In the genomic region with DNA sequence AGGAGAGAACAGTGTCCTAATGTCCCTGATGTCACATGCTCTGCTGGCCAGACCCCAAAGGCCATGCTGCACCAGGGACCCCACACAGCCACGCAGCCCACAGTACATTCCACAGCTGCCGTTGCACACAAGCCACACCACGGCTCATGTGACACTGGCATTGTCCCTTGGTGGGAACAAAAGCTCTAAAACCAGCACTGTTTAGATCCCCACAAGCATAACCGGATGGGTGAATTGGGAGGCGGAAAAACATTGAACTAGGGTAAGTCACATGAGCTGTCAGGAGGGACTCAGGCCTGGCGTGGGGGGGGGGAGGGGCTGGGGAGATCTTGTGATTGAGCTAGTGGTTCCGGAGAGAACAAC, we compare ENCODE assay signal across 8 mouse cellular contexts. TPM values are rescaled to one million over a fixed set of nuclear protein-coding genes. Genes with fewer than 3 reads are reported as not detected.
DNase-seq lines count a peak whose midpoint lies in the region; ATAC-seq lines count a peak whose summit lies in the region.

No protein-coding gene starts in this region.

- DNase-seq in midbrain, embryonic 10.5 days (ENCODE audit: low spot score), result no peak
- DNase-seq in induced T-regulatory cell, adult 2 months (ENCODE audit: low read depth), result peak; percentile 27
- no peak for DNase-seq in ovary, adult 18-20 months (ENCODE audit: low spot score)
- no peak for DNase-seq in adrenal gland, adult 2 months

- H3K9ac ChIP-seq in midbrain, embryonic 15.5 days, result no peak overlapping the region
- no peak overlapping the region for H3K9ac ChIP-seq in forebrain, embryonic 12.5 days

- peaks cover 28% of the 10 kb centered on the region for H3K4me1 ChIP-seq in midbrain, embryonic 10.5 days
- peaks cover 22% of the 10 kb centered on the region for H3K4me1 ChIP-seq in midbrain, embryonic 15.5 days
- H3K4me1 ChIP-seq in forebrain, embryonic 12.5 days, result peaks cover 26% of the 10 kb centered on the region

- H3K4me2 ChIP-seq in midbrain, embryonic 15.5 days, result no peak overlapping the region
- no peak overlapping the region for H3K4me2 ChIP-seq in forebrain, embryonic 12.5 days

- WGBS in midbrain, embryonic 10.5 days, result 54% methylated on average over 7 of the region's 7 CpGs
- WGBS in midbrain, embryonic 15.5 days, result 19% methylated on average over 7 of the region's 7 CpGs
- WGBS in forebrain, embryonic 12.5 days, result 33% methylated on average over 7 of the region's 7 CpGs

- peaks cover 12% of the 10 kb centered on the region for H3K36me3 ChIP-seq in midbrain, embryonic 10.5 days
- no peaks in the 10 kb centered on the region for H3K36me3 ChIP-seq in midbrain, embryonic 15.5 days (replicated peaks)
- peaks cover 5% of the 10 kb centered on the region; the same call in 1 of the 2 replicates for H3K36me3 ChIP-seq in forebrain, embryonic 12.5 days (replicated peaks)

- no peaks in the 10 kb centered on the region for H3K27me3 ChIP-seq in midbrain, embryonic 10.5 days (ENCODE audit: low read depth, poor library complexity, severe bottlenecking)
- no peaks in the 10 kb centered on the region for H3K27me3 ChIP-seq in midbrain, embryonic 15.5 days (replicated peaks)
- H3K27me3 ChIP-seq in forebrain, embryonic 12.5 days, result no peaks in the 10 kb centered on the region

- peak overlapping the region; percentile 63 for H3K27ac ChIP-seq in midbrain, embryonic 10.5 days (replicated peaks)
- no peak overlapping the region for H3K27ac ChIP-seq in midbrain, embryonic 15.5 days
- H3K27ac ChIP-seq in forebrain, embryonic 12.5 days, result no peak overlapping the region

- H3K9me3 ChIP-seq in midbrain, embryonic 10.5 days (replicated peaks), result no peaks in the 10 kb centered on the region
- H3K9me3 ChIP-seq in midbrain, embryonic 15.5 days, result no peaks in the 10 kb centered on the region
- H3K9me3 ChIP-seq in forebrain, embryonic 12.5 days, result no peaks in the 10 kb centered on the region

- no peak for ATAC-seq in midbrain, embryonic 15.5 days (replicated peaks)
- ATAC-seq in forebrain, embryonic 12.5 days (ENCODE audit: low FRiP score), result peak; percentile 36; the same call in 1 of the 2 replicates
- peak; percentile 25 for ATAC-seq in megakaryocyte progenitor cell, adult 5-6 weeks (replicated peaks; ENCODE audit: poor library complexity)
- no peak for ATAC-seq in erythroid progenitor cell, adult 5-6 weeks (replicated peaks; ENCODE audit: low FRiP score, poor library complexity, severe bottlenecking)

- no peak overlapping the region for H3K4me3 ChIP-seq in midbrain, embryonic 10.5 days
- no peak overlapping the region for H3K4me3 ChIP-seq in midbrain, embryonic 15.5 days
- no peak overlapping the region for H3K4me3 ChIP-seq in forebrain, embryonic 12.5 days (replicated peaks)

RNA-seq across cellular contexts. Expression of a gene that starts 17.5 kb away (rescaled TPM):
- polyA plus RNA-seq in midbrain, embryonic 10.5 days (2016; fragmentation: Nextera tagmentation; extraction: Ambion mirVana), result 13.3 and 16.8 TPM in 2 replicates
- polyA plus RNA-seq in midbrain, embryonic 15.5 days (2015; fragmentation: Nextera tagmentation; extraction: Ambion mirVana), result 25.0 and 25.8 TPM in 2 replicates
- polyA plus RNA-seq in forebrain, embryonic 12.5 days (2016; fragmentation: Nextera tagmentation; extraction: Ambion mirVana), result 24.1 and 24.9 TPM in 2 replicates
- 25.0 and 26.5 TPM in 2 replicates for total RNA-seq in megakaryocyte progenitor cell, adult 5-6 weeks (2015)
- total RNA-seq in megakaryocyte progenitor cell, adult 5-6 weeks (2017), result 37.6 and 45.7 TPM in 2 replicates
- total RNA-seq in erythroid progenitor cell, adult 5-6 weeks (2015; ENCODE audit: low replicate concordance), result 7.9 and 10.1 TPM in 2 replicates
- total RNA-seq in erythroid progenitor cell, adult 5-6 weeks (2017; ENCODE audit: low replicate concordance), result 5.5 and 10.0 TPM in 2 replicates
- 10 to 100 TPM; 34.5 to 41.1 TPM for total RNA-seq in adrenal gland, adult 2 months (2021)
- polyA plus RNA-seq in adrenal gland, adult 2 months (2012; rRNA removed), result 33.7 and 39.6 TPM in 2 replicates

RNA-seq across cellular contexts. Expression of a gene that starts 45.8 kb away (rescaled TPM):
- 10.8 and 12.5 TPM in 2 replicates for polyA plus RNA-seq in midbrain, embryonic 10.5 days (2016; fragmentation: Nextera tagmentation; extraction: Ambion mirVana)
- polyA plus RNA-seq in midbrain, embryonic 15.5 days (2015; fragmentation: Nextera tagmentation; extraction: Ambion mirVana), result 14.3 and 15.1 TPM in 2 replicates
- 9.1 and 9.4 TPM in 2 replicates for polyA plus RNA-seq in forebrain, embryonic 12.5 days (2016; fragmentation: Nextera tagmentation; extraction: Ambion mirVana)
- total RNA-seq in megakaryocyte progenitor cell, adult 5-6 weeks (2015), result 12.2 and 12.6 TPM in 2 replicates
- 17.3 and 19.8 TPM in 2 replicates for total RNA-seq in megakaryocyte progenitor cell, adult 5-6 weeks (2017)
- total RNA-seq in erythroid progenitor cell, adult 5-6 weeks (2015; ENCODE audit: low replicate concordance), result 7.6 and 9.2 TPM in 2 replicates
- 8.2 and 12.9 TPM in 2 replicates for total RNA-seq in erythroid progenitor cell, adult 5-6 weeks (2017; ENCODE audit: low replicate concordance)
- 10 to 100 TPM; 34.5 to 37.7 TPM for total RNA-seq in adrenal gland, adult 2 months (2021)
- polyA plus RNA-seq in adrenal gland, adult 2 months (2012; rRNA removed), result 38.7 and 44.4 TPM in 2 replicates

Comparison
In these comparisons a context has a peak if more than half of its experiments do, and no peak if none do; other contexts are left out.
1. ATAC-seq: peak in forebrain, embryonic 12.5 days (single experiment) and megakaryocyte progenitor cell, adult 5-6 weeks (single experiment); none in midbrain, embryonic 15.5 days (single experiment) and erythroid progenitor cell, adult 5-6 weeks (single experiment).